Mouse (Mus musculus): ENCODE data around the gene Olfr878. TPM values are rescaled to one million over a fixed set of nuclear protein-coding genes. Genes with fewer than 3 reads are reported as not detected.

The Olfr878 gene
- total and polyA plus RNA-seq, 2 experiments = not detected

GRCm38 (mm10) chr9:37905555-37905954 lies 12.1 kb upstream of the Olfr878 start:
- Histone ChIP-seq H3K36me3 (ENCODE audit: control insufficient read depth, insufficient read depth, low read length) (no peaks in the 10 kb centered on the region), H3K27ac (replicated peaks; ENCODE audit: insufficient read depth, low read depth, low read length) (no peak overlapping the region), H3K4me3 (ENCODE audit: insufficient read depth, low read depth, low read length) (no peak overlapping the region), H3K9ac (ENCODE audit: low read depth, low read length) (no peak overlapping the region), H3K4me1 (ENCODE audit: control insufficient read depth, insufficient read depth, low read length) (no peaks in the 10 kb centered on the region), H3K79me2 (ENCODE audit: control insufficient read depth, insufficient read depth, low read length) (no peaks in the 10 kb centered on the region), H3K27me3 (ENCODE audit: control insufficient read depth, insufficient read depth, low read length) (no peaks in the 10 kb centered on the region)
- 67% methylated on average over 3 of the region's 3 CpGs for WGBS
- TF ChIP-seq POLR2A (IDR thresholded peaks at IDR 0.05; ENCODE audit: extremely low read depth, insufficient read depth, low read length) (no peak), CTCF (IDR thresholded peaks at IDR 0.05; ENCODE audit: low read depth, low read length) (no peak)
- no peak for DNase-seq (ENCODE audit: extremely low read depth, low read depth, low spot score)

- 31% methylated on average over 1 of the region's 1 CpGs for WGBS
- DNase-seq (ENCODE audit: extremely low read depth, low read depth, low spot score) = no peak
- H3K27ac ChIP-seq (replicated peaks; ENCODE audit: insufficient read depth, low read depth, low read length) = no peak overlapping the region
- TF ChIP-seq CTCF (IDR thresholded peaks at IDR 0.05; ENCODE audit: low read depth, low read length) (no peak), POLR2A (IDR thresholded peaks at IDR 0.05; ENCODE audit: extremely low read depth, insufficient read depth, low read length) (no peak)
- H3K4me1 ChIP-seq (ENCODE audit: control insufficient read depth, insufficient read depth, low read length) = no peaks in the 10 kb centered on the region
- no peaks in the 10 kb centered on the region for H3K27me3 ChIP-seq (ENCODE audit: control insufficient read depth, insufficient read depth, low read length)
- no peak overlapping the region for H3K9ac ChIP-seq (ENCODE audit: low read depth, low read length)
- no peak overlapping the region for H3K4me3 ChIP-seq (ENCODE audit: insufficient read depth, low read depth, low read length)
- H3K36me3 ChIP-seq (ENCODE audit: control insufficient read depth, insufficient read depth, low read length) = no peaks in the 10 kb centered on the region
- no peaks in the 10 kb centered on the region for H3K79me2 ChIP-seq (ENCODE audit: control insufficient read depth, insufficient read depth, low read length)
Measured at GRCm38 (mm10) chr9:37918018-37918417, 378 bp downstream of the Olfr878 start.

- Histone ChIP-seq H3K27me3 (ENCODE audit: control insufficient read depth, insufficient read depth, low read length) (no peaks in the 10 kb centered on the region), H3K9ac (ENCODE audit: low read depth, low read length) (no peak overlapping the region), H3K79me2 (ENCODE audit: control insufficient read depth, insufficient read depth, low read length) (no peaks in the 10 kb centered on the region), H3K4me1 (ENCODE audit: control insufficient read depth, insufficient read depth, low read length) (no peaks in the 10 kb centered on the region), H3K27ac (replicated peaks; ENCODE audit: insufficient read depth, low read depth, low read length) (no peak overlapping the region), H3K36me3 (ENCODE audit: control insufficient read depth, insufficient read depth, low read length) (no peaks in the 10 kb centered on the region), H3K4me3 (ENCODE audit: insufficient read depth, low read depth, low read length) (no peak overlapping the region)
- TF ChIP-seq POLR2A (IDR thresholded peaks at IDR 0.05; ENCODE audit: extremely low read depth, insufficient read depth, low read length) (no peak), CTCF (IDR thresholded peaks at IDR 0.05; ENCODE audit: low read depth, low read length) (no peak)
- 86% methylated on average over 5 of the region's 5 CpGs for WGBS
- DNase-seq (ENCODE audit: extremely low read depth, low read depth, low spot score) = no peak
Measured at GRCm38 (mm10) chr9:37924194-37924593, 6.6 kb downstream of the Olfr878 start.

GRCm38 (mm10) chr9:37925445-37925844 lies 7.8 kb downstream of the Olfr878 start:
- no peak overlapping the region for H3K4me3 ChIP-seq (ENCODE audit: insufficient read depth, low read depth, low read length)
- TF ChIP-seq POLR2A (IDR thresholded peaks at IDR 0.05; ENCODE audit: extremely low read depth, insufficient read depth, low read length) = no peak
- TF ChIP-seq CTCF (IDR thresholded peaks at IDR 0.05; ENCODE audit: low read depth, low read length) = no peak
- no peak overlapping the region for H3K9ac ChIP-seq (ENCODE audit: low read depth, low read length)
- DNase-seq (ENCODE audit: extremely low read depth, low read depth, low spot score) = no peak
- no peaks in the 10 kb centered on the region for H3K36me3 ChIP-seq (ENCODE audit: control insufficient read depth, insufficient read depth, low read length)
- H3K27me3 ChIP-seq (ENCODE audit: control insufficient read depth, insufficient read depth, low read length) = no peaks in the 10 kb centered on the region
- no peaks in the 10 kb centered on the region for H3K79me2 ChIP-seq (ENCODE audit: control insufficient read depth, insufficient read depth, low read length)
- 61% methylated on average over 2 of the region's 2 CpGs for WGBS
- H3K4me1 ChIP-seq (ENCODE audit: control insufficient read depth, insufficient read depth, low read length) = no peaks in the 10 kb centered on the region
- no peak overlapping the region for H3K27ac ChIP-seq (replicated peaks; ENCODE audit: insufficient read depth, low read depth, low read length)

GRCm38 (mm10) chr9:37926019-37927013 lies 8.7 kb downstream of the Olfr878 start:
- H3K36me3 ChIP-seq (ENCODE audit: control insufficient read depth, insufficient read depth, low read length) = no peaks in the 10 kb centered on the region
- no peaks in the 10 kb centered on the region for H3K27me3 ChIP-seq (ENCODE audit: control insufficient read depth, insufficient read depth, low read length)
- no peaks in the 10 kb centered on the region for H3K4me1 ChIP-seq (ENCODE audit: control insufficient read depth, insufficient read depth, low read length)
- 72% methylated on average over 3 of the region's 3 CpGs for WGBS
- no peak overlapping the region for H3K27ac ChIP-seq (replicated peaks; ENCODE audit: insufficient read depth, low read depth, low read length)
- no peaks in the 10 kb centered on the region for H3K79me2 ChIP-seq (ENCODE audit: control insufficient read depth, insufficient read depth, low read length)
- no peak for TF ChIP-seq POLR2A (IDR thresholded peaks at IDR 0.05; ENCODE audit: extremely low read depth, insufficient read depth, low read length)
- TF ChIP-seq CTCF (IDR thresholded peaks at IDR 0.05; ENCODE audit: low read depth, low read length) = no peak
- no peak overlapping the region for H3K4me3 ChIP-seq (ENCODE audit: insufficient read depth, low read depth, low read length)
- no peak for DNase-seq (ENCODE audit: extremely low read depth, low read depth, low spot score)
- H3K9ac ChIP-seq (ENCODE audit: low read depth, low read length) = no peak overlapping the region

GRCm38 (mm10) chr9:37932519-37932918 lies 14.9 kb downstream of the Olfr878 start:
- 3% methylated on average over 11 of the region's 11 CpGs for WGBS

More at GRCm38 (mm10) chr9:37932519-37932918, 14.9 kb downstream of the Olfr878 start:
- no peak overlapping the region for H3K4me3 ChIP-seq (ENCODE audit: insufficient read depth, low read depth, low read length)
- TF ChIP-seq POLR2A (IDR thresholded peaks at IDR 0.05; ENCODE audit: extremely low read depth, insufficient read depth, low read length) = no peak
- TF ChIP-seq CTCF (IDR thresholded peaks at IDR 0.05; ENCODE audit: low read depth, low read length) = peak; percentile 54; the same call in 1 of the 2 replicates
- H3K27me3 ChIP-seq (ENCODE audit: control insufficient read depth, insufficient read depth, low read length) = no peaks in the 10 kb centered on the region
- H3K9ac ChIP-seq (ENCODE audit: low read depth, low read length) = no peak overlapping the region
- H3K4me1 ChIP-seq (ENCODE audit: control insufficient read depth, insufficient read depth, low read length) = no peaks in the 10 kb centered on the region
- H3K79me2 ChIP-seq (ENCODE audit: control insufficient read depth, insufficient read depth, low read length) = no peaks in the 10 kb centered on the region
- H3K36me3 ChIP-seq (ENCODE audit: control insufficient read depth, insufficient read depth, low read length) = no peaks in the 10 kb centered on the region
- peak; percentile 59 for DNase-seq (ENCODE audit: extremely low read depth, low read depth, low spot score)
- H3K27ac ChIP-seq (replicated peaks; ENCODE audit: insufficient read depth, low read depth, low read length) = no peak overlapping the region
